Mouse (Mus musculus) CH12.LX (cell line): ENCODE data around the gene Gjc1.

Source experiments
- CTCF ChIP-seq, 2 experiments: IDR thresholded peaks in 1 of 2; conservative IDR thresholded peaks in 1 of 2; 2 replicates each; pipeline ENCODE4 v1.5.1; 2011 to 2012; ENCODE audit warnings: low read depth in 2 of 2, low read length in 2 of 2, improper control_type of control experiment in 1 of 2, inconsistent platforms in 1 of 2, mild to moderate bottlenecking in 1 of 2, moderate library complexity in 1 of 2
- MAZ ChIP-seq: IDR thresholded peaks from 2 replicates; pipeline ENCODE4 v1.6.1; 2012; ENCODE audit warnings: low read depth, mild to moderate bottlenecking, inconsistent platforms, low read length, improper control_type of control experiment, moderate library complexity
- MXI1 ChIP-seq: IDR thresholded peaks from 2 replicates; pipeline ENCODE4 v1.6.1; 2011; ENCODE audit warnings: mild to moderate bottlenecking, low read depth, low read length, improper control_type of control experiment
- POLR2AphosphoS2 ChIP-seq: IDR thresholded peaks from 2 replicates; pipeline ENCODE4 v1.6.1; 2011; ENCODE audit warnings: low read depth, low read length, improper control_type of control experiment
- ZKSCAN1 ChIP-seq: IDR thresholded peaks from 2 replicates; pipeline ENCODE4 v1.6.1; 2012; ENCODE audit warnings: low read depth, inconsistent platforms, low read length, improper control_type of control experiment, borderline replicate concordance

DNA sequence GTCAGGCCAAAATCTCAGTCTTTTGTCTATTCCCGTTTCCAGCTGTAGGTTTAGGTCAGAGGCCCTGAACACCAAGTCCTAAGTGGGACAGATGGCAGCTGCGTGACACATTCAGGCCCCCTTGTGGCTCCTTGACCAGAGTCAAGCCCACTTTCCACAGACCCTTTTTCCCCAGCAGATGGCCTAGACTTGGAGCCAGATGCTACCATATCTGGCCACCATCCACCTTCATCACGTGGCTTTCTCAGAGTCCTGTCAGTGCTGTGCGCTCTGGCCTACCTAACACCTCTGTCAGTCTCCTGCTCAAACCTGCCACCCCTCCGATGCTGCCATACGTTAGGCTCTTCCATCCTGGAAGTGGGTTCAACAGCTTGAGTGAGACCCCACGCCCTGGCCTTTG, 64.1 kb downstream of the Gjc1 start:
- TF ChIP-seq CTCF (conservative IDR thresholded peaks at IDR 0.05 in 1 of 2, IDR thresholded peaks at IDR 0.05 in 1 of 2; ENCODE audit: low read depth in 2 of 2, low read length in 2 of 2) (no peak), ZKSCAN1 (no peak), MXI1 (no peak), POLR2AphosphoS2 (no peak), MAZ (no peak)
